In the genomic region with DNA sequence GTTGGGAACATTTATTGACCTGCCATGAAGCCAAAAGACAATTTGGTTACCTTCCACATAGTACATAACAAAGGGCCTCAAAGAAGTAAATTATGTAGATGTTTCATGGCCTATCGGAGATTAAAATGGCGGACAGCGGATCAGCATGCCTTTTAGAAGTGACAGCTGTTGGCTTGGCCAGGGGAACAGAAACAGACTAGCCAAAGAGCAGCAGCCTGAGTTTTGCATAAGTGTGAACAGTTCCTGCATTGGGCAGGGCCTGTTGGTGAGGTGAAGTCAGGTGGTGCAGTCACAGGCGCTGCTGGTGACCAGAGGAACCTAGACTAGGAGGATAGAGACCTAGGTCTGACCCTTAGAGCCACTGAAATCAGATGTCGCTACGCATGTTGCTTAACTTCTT, we compare ENCODE assay signal across 12 mouse cellular contexts. TPM values are rescaled to one million over a fixed set of nuclear protein-coding genes. Genes with fewer than 3 reads are reported as not detected.
DNase-seq lines count a peak whose midpoint lies in the region; ATAC-seq and TF ChIP-seq lines count a peak whose summit lies in the region.
"Had no signal": no experiment of that assay in that cellular context is flagged by ENCODE, and none has a peak within 500 bp of the region (broad histone marks: within the 10 kb centered on the region; RNA-seq: fewer than 3 reads in every experiment).

No protein-coding gene starts in this region.

- H3K36me3 ChIP-seq in heart, postnatal 0 days (replicated peaks; ENCODE audit: control insufficient read depth, insufficient read depth, low read length): 0 out of 2 replicates have a peak, but pooled peaks cover 7% of the 10 kb centered on the region
- H3K36me3 ChIP-seq in liver, postnatal 0 days (replicated peaks; ENCODE audit: insufficient read depth, low read length): peaks cover 3% of the 10 kb centered on the region; the same call in 1 of the 2 replicates
- H3K36me3 ChIP-seq in midbrain, embryonic 15.5 days (replicated peaks): no peaks in the 10 kb centered on the region
- H3K36me3 ChIP-seq: embryonic facial prominence, embryonic 12.5 days; hindbrain, embryonic 13.5 days had no signal

- no peak for TF ChIP-seq CTCF in heart, postnatal 0 days (IDR thresholded peaks at IDR 0.05; ENCODE audit: low read depth)
- no peak for TF ChIP-seq CTCF in liver, postnatal 0 days (IDR thresholded peaks at IDR 0.05; ENCODE audit: low read depth)

- no peaks in the 10 kb centered on the region for H3K27me3 ChIP-seq in heart, postnatal 0 days (ENCODE audit: control insufficient read depth, insufficient read depth, low read length)
- H3K27me3 ChIP-seq in liver, postnatal 0 days (ENCODE audit: insufficient read depth, low read length): no peaks in the 10 kb centered on the region
- no peaks in the 10 kb centered on the region for H3K27me3 ChIP-seq in midbrain, embryonic 15.5 days (replicated peaks)
- H3K27me3 ChIP-seq: embryonic facial prominence, embryonic 12.5 days; hindbrain, embryonic 13.5 days had no signal

- H3K9me3 ChIP-seq in heart, postnatal 0 days (replicated peaks; ENCODE audit: control insufficient read depth, low read length): no peaks in the 10 kb centered on the region
- no peaks in the 10 kb centered on the region for H3K9me3 ChIP-seq in liver, postnatal 0 days (ENCODE audit: low read length)
- H3K9me3 ChIP-seq in midbrain, embryonic 15.5 days: no peaks in the 10 kb centered on the region
- H3K9me3 ChIP-seq: embryonic facial prominence, embryonic 12.5 days; hindbrain, embryonic 13.5 days had no signal

- no peak overlapping the region for H3K4me3 ChIP-seq in heart, postnatal 0 days (ENCODE audit: low read depth, low read length)
- no peak overlapping the region for H3K4me3 ChIP-seq in liver, postnatal 0 days (ENCODE audit: low read depth, low read length)
- no peak overlapping the region for H3K4me3 ChIP-seq in midbrain, embryonic 15.5 days
- H3K4me3 ChIP-seq: embryonic facial prominence, embryonic 12.5 days; hindbrain, embryonic 13.5 days had no signal

- H3K27ac ChIP-seq in heart, postnatal 0 days (ENCODE audit: low read depth): 0 out of 2 replicates have a peak overlapping the region, but pooled peaks have one; percentile 1
- H3K27ac ChIP-seq in liver, postnatal 0 days (ENCODE audit: low read depth): peak overlapping the region; percentile 45; the same call in 1 of the 2 replicates
- H3K27ac ChIP-seq in midbrain, embryonic 15.5 days: no peak overlapping the region
- H3K27ac ChIP-seq: embryonic facial prominence, embryonic 12.5 days; hindbrain, embryonic 13.5 days had no signal

- 97% methylated on average over 6 of the region's 6 CpGs for WGBS in heart, postnatal 0 days
- WGBS in liver, postnatal 0 days (ENCODE audit: insufficient replicate concordance): 85% methylated on average over 6 of the region's 6 CpGs
- 94% methylated on average over 6 of the region's 6 CpGs for whole genome bisulfite sequencing in midbrain, embryonic 15.5 days

- TF ChIP-seq EP300 in heart, postnatal 0 days (IDR thresholded peaks at IDR 0.05; ENCODE audit: low read depth): no peak
- no peak for TF ChIP-seq EP300 in liver, postnatal 0 days (IDR thresholded peaks at IDR 0.05; ENCODE audit: low read depth)

- no peak overlapping the region for H3K9ac ChIP-seq in heart, postnatal 0 days (replicated peaks; ENCODE audit: low read depth, low read length)
- no peak overlapping the region for H3K9ac ChIP-seq in liver, postnatal 0 days (replicated peaks)
- no peak overlapping the region for H3K9ac ChIP-seq in midbrain, embryonic 15.5 days
- H3K9ac ChIP-seq: embryonic facial prominence, embryonic 12.5 days; hindbrain, embryonic 13.5 days had no signal

- no peak for DNase-seq in heart, postnatal 0 days (ENCODE audit: low spot score)
- no peak for DNase-seq in heart, adult 9 months (ENCODE audit: low spot score in 2 of 2)
- peak; percentile 57 to 59 for DNase-seq in B cell, adult 2 months
- DNase-seq in ZHBTc4 (ENCODE audit: low read depth, low spot score): peak; percentile 61
- no peak for DNase-seq in liver, postnatal 0 days
- DNase-seq in thymus, postnatal 25 days: no peak
- DNase-seq: adrenal gland, adult 8-10 months; kidney, postnatal 10 days had no signal

- peaks cover 21% of the 10 kb centered on the region for H3K4me1 ChIP-seq in heart, postnatal 0 days (ENCODE audit: control insufficient read depth, insufficient read depth)
- H3K4me1 ChIP-seq in liver, postnatal 0 days (ENCODE audit: insufficient read depth): peaks cover 44% of the 10 kb centered on the region
- H3K4me1 ChIP-seq in midbrain, embryonic 15.5 days: peaks cover 8% of the 10 kb centered on the region

- ATAC-seq in heart, postnatal 0 days (ENCODE audit: insufficient read depth, low read depth): no peak
- peak; percentile 33; the same call in 1 of the 2 replicates for ATAC-seq in liver, postnatal 0 days
- ATAC-seq in CD4-positive, CD25-positive, alpha-beta regulatory T cell, adult 4 months: no peak
- no peak for ATAC-seq in midbrain, embryonic 15.5 days (replicated peaks)

- H3K4me2 ChIP-seq in heart, postnatal 0 days (ENCODE audit: low read depth, low read length): no peak overlapping the region
- H3K4me2 ChIP-seq in liver, postnatal 0 days (ENCODE audit: low read depth, low read length): peak overlapping the region; percentile 8; the same call in 1 of the 2 replicates
- no peak overlapping the region for H3K4me2 ChIP-seq in midbrain, embryonic 15.5 days
- H3K4me2 ChIP-seq: embryonic facial prominence, embryonic 12.5 days; hindbrain, embryonic 13.5 days had no signal

RNA-seq across cellular contexts. Expression of a gene that starts 7.0 kb away (rescaled TPM):
- total RNA-seq in heart, postnatal 0 days (2014; rRNA removed; ENCODE audit: low replicate concordance): 2.8 and 5.0 TPM in 2 replicates
- 4.4 and 4.6 TPM in 2 replicates for polyA plus RNA-seq in heart, postnatal 0 days (2015; fragmentation: Nextera tagmentation; extraction: Ambion mirVana)
- polyA plus RNA-seq in liver, postnatal 0 days (2015; fragmentation: Nextera tagmentation; extraction: Ambion mirVana): 2.4 and 2.6 TPM in 2 replicates
- 10 to 100 TPM; 21.2 to 22.4 TPM for polyA plus RNA-seq in CD4-positive, CD25-positive, alpha-beta regulatory T cell, adult 4 months (2017; shearing (Covaris generic))
- polyA plus RNA-seq in midbrain, embryonic 15.5 days (2015; fragmentation: Nextera tagmentation; extraction: Ambion mirVana): 3.4 and 3.5 TPM in 2 replicates

RNA-seq across cellular contexts. Expression of a gene that starts 7.7 kb away (rescaled TPM):
- total RNA-seq in heart, postnatal 0 days (2014; rRNA removed; ENCODE audit: low replicate concordance): 8.1 and 26.1 TPM in 2 replicates
- polyA plus RNA-seq in heart, postnatal 0 days (2015; fragmentation: Nextera tagmentation; extraction: Ambion mirVana): 8.6 and 10.4 TPM in 2 replicates
- polyA plus RNA-seq in liver, postnatal 0 days (2015; fragmentation: Nextera tagmentation; extraction: Ambion mirVana): 4.3 and 4.4 TPM in 2 replicates
- polyA plus RNA-seq in CD4-positive, CD25-positive, alpha-beta regulatory T cell, adult 4 months (2017; shearing (Covaris generic)): 10 to 100 TPM; 12.7 to 13.8 TPM
- 14.6 and 15.1 TPM in 2 replicates for polyA plus RNA-seq in midbrain, embryonic 15.5 days (2015; fragmentation: Nextera tagmentation; extraction: Ambion mirVana)

RNA-seq across cellular contexts. Expression of a gene that starts 26.9 kb away (rescaled TPM):
- 8.7 and 13.2 TPM in 2 replicates for total RNA-seq in heart, postnatal 0 days (2014; rRNA removed; ENCODE audit: low replicate concordance)
- 13.7 and 15.0 TPM in 2 replicates for polyA plus RNA-seq in heart, postnatal 0 days (2015; fragmentation: Nextera tagmentation; extraction: Ambion mirVana)
- 1.9 and 2.5 TPM in 2 replicates for polyA plus RNA-seq in liver, postnatal 0 days (2015; fragmentation: Nextera tagmentation; extraction: Ambion mirVana)
- 1 to 10 TPM; 3.8 to 6.2 TPM for polyA plus RNA-seq in CD4-positive, CD25-positive, alpha-beta regulatory T cell, adult 4 months (2017; shearing (Covaris generic))
- 5.5 and 5.6 TPM in 2 replicates for polyA plus RNA-seq in midbrain, embryonic 15.5 days (2015; fragmentation: Nextera tagmentation; extraction: Ambion mirVana)

RNA-seq across cellular contexts. Expression of a gene that starts 40.3 kb away (rescaled TPM):
- not detected in 2 replicates for total RNA-seq in heart, postnatal 0 days (2014; rRNA removed; ENCODE audit: low replicate concordance)
- polyA plus RNA-seq in heart, postnatal 0 days (2015; fragmentation: Nextera tagmentation; extraction: Ambion mirVana): 1.5 and 1.7 TPM in 2 replicates
- polyA plus RNA-seq in liver, postnatal 0 days (2015; fragmentation: Nextera tagmentation; extraction: Ambion mirVana): 0.15 and 0.18 TPM in 2 replicates
- not detected for polyA plus RNA-seq in CD4-positive, CD25-positive, alpha-beta regulatory T cell, adult 4 months (2017; shearing (Covaris generic))
- polyA plus RNA-seq in midbrain, embryonic 15.5 days (2015; fragmentation: Nextera tagmentation; extraction: Ambion mirVana): 0.73 and 1.0 TPM in 2 replicates

RNA-seq across cellular contexts. Expression of a gene that starts 52.4 kb away (rescaled TPM):
- total RNA-seq in heart, postnatal 0 days (2014; rRNA removed; ENCODE audit: low replicate concordance): 0.50 and 3.7 TPM in 2 replicates
- 1.1 TPM in 2 replicates for polyA plus RNA-seq in heart, postnatal 0 days (2015; fragmentation: Nextera tagmentation; extraction: Ambion mirVana)
- polyA plus RNA-seq in liver, postnatal 0 days (2015; fragmentation: Nextera tagmentation; extraction: Ambion mirVana): 0.20 and 0.22 TPM in 2 replicates
- 1 to 10 TPM; 3.3 to 3.8 TPM for polyA plus RNA-seq in CD4-positive, CD25-positive, alpha-beta regulatory T cell, adult 4 months (2017; shearing (Covaris generic))
- polyA plus RNA-seq in midbrain, embryonic 15.5 days (2015; fragmentation: Nextera tagmentation; extraction: Ambion mirVana): 9.8 and 10.3 TPM in 2 replicates

Comparison
In these comparisons a context has a peak if more than half of its experiments do, and no peak if none do; other contexts are left out.
1. DNase-seq: peak in B cell, adult 2 months (2 of 2) and ZHBTc4 (single experiment); none in heart, postnatal 0 days (single experiment), heart, adult 9 months (0 of 2), liver, postnatal 0 days (single experiment) and thymus, postnatal 25 days (single experiment).